ENCODE assay signal across 9 mouse cellular contexts in the genomic region with DNA sequence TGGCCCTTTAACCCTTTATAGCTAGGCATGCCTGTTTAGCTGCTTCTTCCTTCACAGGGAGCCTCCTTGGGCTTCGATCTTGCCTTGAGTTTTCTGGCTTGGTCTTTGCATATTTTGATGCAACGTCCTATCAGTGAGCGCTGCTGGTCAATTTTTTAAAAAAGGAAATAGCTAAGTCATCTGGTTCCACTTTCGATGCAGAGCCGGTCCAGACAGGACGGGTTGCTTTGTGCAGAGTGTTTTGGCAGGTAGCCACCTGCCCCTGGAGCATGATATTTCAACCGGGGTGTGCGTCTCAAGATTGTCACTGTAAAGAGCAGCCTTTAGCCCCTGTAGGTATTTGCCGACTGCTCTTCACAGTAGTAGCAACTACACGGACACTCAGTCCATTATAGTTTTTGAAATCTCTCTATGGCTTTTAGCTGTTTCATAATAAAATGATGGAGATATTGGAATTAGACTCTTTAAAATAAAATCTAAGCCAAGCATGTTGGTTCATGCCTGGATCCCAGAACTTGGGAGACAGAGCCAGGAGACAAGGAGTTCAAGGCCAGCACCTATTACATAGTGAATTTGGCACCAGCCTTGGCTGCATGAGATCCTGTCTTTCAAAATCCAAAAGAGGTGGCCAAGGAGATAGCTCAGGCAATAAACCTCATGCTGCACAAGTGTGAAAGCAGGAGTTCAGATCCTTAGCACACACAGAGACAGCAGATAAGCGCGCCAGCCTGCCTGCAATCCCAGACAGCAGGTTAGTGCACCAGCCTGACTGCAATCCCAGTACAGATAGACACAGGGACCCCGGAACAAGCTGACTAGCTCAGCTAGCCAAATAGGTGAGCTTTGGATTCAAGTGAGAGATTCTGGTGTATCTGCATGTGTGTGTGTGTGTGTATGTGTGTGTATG. TPM values are rescaled to one million over a fixed set of nuclear protein-coding genes. Genes with fewer than 3 reads are reported as not detected.
A peak's percentile ranks its signal among the peaks of the same experiment; 100 is the strongest.
DNase-seq lines count a peak whose midpoint lies in the region; ATAC-seq and TF ChIP-seq lines count a peak whose summit lies in the region.
"Had no signal": no experiment of that assay in that cellular context is flagged by ENCODE, and none has a peak within 500 bp of the region (broad histone marks: within the 10 kb centered on the region; RNA-seq: fewer than 3 reads in every experiment).

No protein-coding gene starts in this region.

- H3K9ac ChIP-seq in kidney, embryonic 16.5 days (replicated peaks; ENCODE audit: low read length) = no peak overlapping the region
- H3K9ac ChIP-seq in heart, embryonic 12.5 days = no peak overlapping the region
- no peak overlapping the region for H3K9ac ChIP-seq in forebrain, embryonic 13.5 days
- H3K9ac ChIP-seq: liver, embryonic 14.5 days had no signal

- no peaks in the 10 kb centered on the region for H3K27me3 ChIP-seq in kidney, adult 2 months (replicated peaks; ENCODE audit: control insufficient read depth, insufficient read depth, low read length)
- H3K27me3 ChIP-seq in kidney, embryonic 16.5 days (ENCODE audit: insufficient read depth, low read length) = no peaks in the 10 kb centered on the region
- H3K27me3 ChIP-seq in heart, embryonic 12.5 days (replicated peaks) = peaks cover 79% of the 10 kb centered on the region
- no peaks in the 10 kb centered on the region for H3K27me3 ChIP-seq in midbrain, embryonic 10.5 days (ENCODE audit: low read depth, poor library complexity, severe bottlenecking)
- no peaks in the 10 kb centered on the region for H3K27me3 ChIP-seq in forebrain, embryonic 13.5 days

- 0 out of 2 replicates have a peak overlapping the region, but pooled peaks have one; percentile 4 for H3K4me3 ChIP-seq in kidney, adult 2 months (ENCODE audit: insufficient read depth, low read depth, low read length)
- H3K4me3 ChIP-seq in kidney, embryonic 16.5 days (ENCODE audit: low read length) = no peak overlapping the region
- H3K4me3 ChIP-seq in heart, embryonic 12.5 days = no peak overlapping the region
- H3K4me3 ChIP-seq in midbrain, embryonic 10.5 days = no peak overlapping the region
- no peak overlapping the region for H3K4me3 ChIP-seq in forebrain, embryonic 13.5 days

- DNase-seq in kidney, adult 2 months = peak; percentile 29
- DNase-seq in adrenal gland, postnatal 36 days = peak; percentile 40 to 47
- DNase-seq in left cerebral cortex, postnatal 25 days (ENCODE audit: low spot score in 2 of 2) = no peak
- no peak for DNase-seq in midbrain, embryonic 10.5 days (ENCODE audit: low spot score)

- no peak for TF ChIP-seq POLR2A in kidney, adult 2 months (IDR thresholded peaks at IDR 0.05; ENCODE audit: low read depth, low read length)

- ATAC-seq in kidney, embryonic 16.5 days (ENCODE audit: low FRiP score, low TSS enrichment) = no peak
- ATAC-seq in heart, embryonic 12.5 days (ENCODE audit: insufficient number of reproducible peaks, low FRiP score) = 0 out of 2 replicates have a peak, but pooled peaks have one; percentile 9
- ATAC-seq in megakaryocyte, adult 5-6 weeks (ENCODE audit: poor library complexity, severe bottlenecking) = peak; percentile 72
- ATAC-seq in forebrain, embryonic 13.5 days = no peak

- intact Hi-C loops in left cerebral cortex, postnatal 25 days (cut with DNase I) = no loop called here

- H3K4me1 ChIP-seq in kidney, adult 2 months (ENCODE audit: control insufficient read depth, insufficient read depth, low read length) = no peaks in the 10 kb centered on the region
- H3K4me1 ChIP-seq in kidney, embryonic 16.5 days (ENCODE audit: insufficient read depth, low read length) = no peaks in the 10 kb centered on the region
- H3K4me1 ChIP-seq in heart, embryonic 12.5 days (replicated peaks) = peaks cover 8% of the 10 kb centered on the region
- no peaks in the 10 kb centered on the region; the same call in 1 of the 2 replicates for H3K4me1 ChIP-seq in midbrain, embryonic 10.5 days
- H3K4me1 ChIP-seq in forebrain, embryonic 13.5 days = 0 out of 2 replicates have a peak, but pooled peaks cover 5% of the 10 kb centered on the region

- H3K9me3 ChIP-seq in kidney, embryonic 16.5 days (ENCODE audit: low read length) = no peaks in the 10 kb centered on the region
- H3K9me3 ChIP-seq in heart, embryonic 12.5 days (replicated peaks) = no peaks in the 10 kb centered on the region
- no peaks in the 10 kb centered on the region for H3K9me3 ChIP-seq in midbrain, embryonic 10.5 days (replicated peaks)
- no peaks in the 10 kb centered on the region for H3K9me3 ChIP-seq in forebrain, embryonic 13.5 days (replicated peaks)

- no peak overlapping the region for H3K4me2 ChIP-seq in kidney, embryonic 16.5 days (replicated peaks; ENCODE audit: low read depth, low read length)
- no peak overlapping the region for H3K4me2 ChIP-seq in heart, embryonic 12.5 days
- H3K4me2 ChIP-seq in forebrain, embryonic 13.5 days = no peak overlapping the region

- WGBS in kidney, adult 2 months = 40% methylated on average over 13 of the region's 13 CpGs
- WGBS in kidney, embryonic 16.5 days = 61% methylated on average over 13 of the region's 13 CpGs
- 63% methylated on average over 13 of the region's 13 CpGs for WGBS in heart, embryonic 12.5 days
- WGBS in midbrain, embryonic 10.5 days = 89% methylated on average over 13 of the region's 13 CpGs
- 84% methylated on average over 13 of the region's 13 CpGs for WGBS in forebrain, embryonic 13.5 days

- no peaks in the 10 kb centered on the region for H3K36me3 ChIP-seq in kidney, adult 2 months (ENCODE audit: control insufficient read depth, insufficient read depth, low read length)
- H3K36me3 ChIP-seq in kidney, embryonic 16.5 days (ENCODE audit: insufficient read depth, low read length) = no peaks in the 10 kb centered on the region
- no peaks in the 10 kb centered on the region for H3K36me3 ChIP-seq in heart, embryonic 12.5 days
- H3K36me3 ChIP-seq in midbrain, embryonic 10.5 days = no peaks in the 10 kb centered on the region
- H3K36me3 ChIP-seq in forebrain, embryonic 13.5 days (ENCODE audit: poor library complexity, severe bottlenecking) = no peaks in the 10 kb centered on the region

- no peak for TF ChIP-seq CTCF in kidney, adult 2 months (conservative IDR thresholded peaks at IDR 0.05; ENCODE audit: insufficient read depth, insufficient read length, low read depth, low read length)

- H3K27ac ChIP-seq in kidney, adult 2 months (ENCODE audit: insufficient read depth, low read depth, low read length) = no peak overlapping the region
- H3K27ac ChIP-seq in kidney, embryonic 16.5 days (ENCODE audit: low read length) = no peak overlapping the region
- H3K27ac ChIP-seq in heart, embryonic 12.5 days (ENCODE audit: poor library complexity, severe bottlenecking) = no peak overlapping the region
- H3K27ac ChIP-seq in midbrain, embryonic 10.5 days (replicated peaks) = no peak overlapping the region
- no peak overlapping the region for H3K27ac ChIP-seq in forebrain, embryonic 13.5 days
- H3K27ac ChIP-seq: liver, embryonic 14.5 days had no signal

RNA-seq across cellular contexts. Expression of gene Kras, which starts 41.6 kb away (rescaled TPM):
- 13.1 and 14.3 TPM in 2 replicates for polyA plus RNA-seq in kidney, adult 2 months (2012; rRNA removed)
- polyA plus RNA-seq in kidney, embryonic 16.5 days (2015; fragmentation: Nextera tagmentation; extraction: Ambion mirVana) = 68.1 and 68.9 TPM in 2 replicates
- total RNA-seq in adrenal gland, postnatal 36 days (2021) = 10 to 100 TPM; 41.9 to 54.2 TPM
- 49.4 and 51.2 TPM in 2 replicates for polyA plus RNA-seq in heart, embryonic 12.5 days (2016; fragmentation: Nextera tagmentation; extraction: Ambion mirVana)
- 50.0 and 61.1 TPM in 2 replicates for total RNA-seq in megakaryocyte, adult 5-6 weeks (2015)
- total RNA-seq in megakaryocyte, adult 5-6 weeks (2017) = 22.3 and 24.2 TPM in 2 replicates
- total RNA-seq in left cerebral cortex, postnatal 25 days (2021) = 10 to 100 TPM; 79.2 to 84.0 TPM
- 97.6 and 102 TPM in 2 replicates for polyA plus RNA-seq in midbrain, embryonic 10.5 days (2016; fragmentation: Nextera tagmentation; extraction: Ambion mirVana)
- polyA plus RNA-seq in forebrain, embryonic 13.5 days (2015; fragmentation: Nextera tagmentation; extraction: Ambion mirVana) = 107 and 114 TPM in 2 replicates

Comparison
In these comparisons a context has a peak if more than half of its experiments do, and no peak if none do; other contexts are left out.
1. DNase-seq: peak in kidney, adult 2 months (single experiment) and adrenal gland, postnatal 36 days (2 of 2); none in left cerebral cortex, postnatal 25 days (0 of 2) and midbrain, embryonic 10.5 days (single experiment).
2. ATAC-seq: peak in heart, embryonic 12.5 days (single experiment) and megakaryocyte, adult 5-6 weeks (single experiment); none in kidney, embryonic 16.5 days (single experiment) and forebrain, embryonic 13.5 days (single experiment).